Mouse (Mus musculus): Measurements from ENCODE around the gene Prr15l.

Prr15l gene

GRCm38 (mm10) chr11:96928088-96928487 lies at the start of gene Prr15l:
Prr15l (plus strand) TSS chr11:96928104.
- DNase-seq = no peak

- no peak for DNase-seq
Observed at GRCm38 (mm10) chr11:96878715-96879114, 49.2 kb upstream of the Prr15l start.

DNA sequence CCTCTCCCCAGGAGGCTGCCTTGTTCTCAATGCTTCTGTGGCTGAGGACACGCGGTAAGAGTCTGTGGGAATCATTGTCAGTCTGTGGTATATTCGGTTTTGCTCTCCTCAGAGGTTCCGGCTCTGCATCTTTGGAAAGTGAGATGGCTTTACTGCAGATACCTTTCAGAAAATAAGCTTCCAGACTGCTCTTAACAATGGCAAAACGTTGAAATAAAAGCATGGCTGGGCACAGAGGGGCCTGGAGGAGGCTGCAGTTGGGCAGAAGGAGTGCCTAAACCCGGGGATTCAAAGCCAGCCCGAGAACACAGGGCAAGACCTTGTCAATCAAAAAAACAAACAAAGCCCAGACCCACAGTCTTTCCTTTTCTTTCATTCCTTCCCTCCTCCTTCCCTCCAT lies 48.5 kb upstream of the Prr15l start:
- no peak for DNase-seq

DNA sequence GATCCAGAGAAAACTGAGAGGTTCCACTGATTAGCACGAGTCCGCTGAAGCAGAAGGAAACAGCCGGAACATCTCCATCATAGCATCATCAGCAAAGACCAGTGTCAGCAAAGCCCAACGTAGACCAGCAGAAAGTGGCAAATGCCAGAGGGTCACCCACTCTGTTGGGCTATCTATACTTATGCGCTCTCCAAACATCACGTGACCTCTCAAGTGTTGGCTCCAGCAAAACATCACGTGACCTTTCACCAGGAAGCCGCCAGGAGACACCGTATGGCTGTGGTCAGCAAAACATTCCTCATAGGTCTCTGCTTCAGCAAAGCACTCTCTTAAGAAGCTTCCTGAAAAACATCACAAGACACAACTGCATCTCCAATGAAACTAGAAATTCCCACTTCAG lies 47.6 kb upstream of the Prr15l start:
- peak; percentile 62 for DNase-seq

- no peak for DNase-seq
Observed at GRCm38 (mm10) chr11:96885901-96886340, 42.0 kb upstream of the Prr15l start.

GRCm38 (mm10) chr11:96886942-96887546 lies 40.9 kb upstream of the Prr15l start:
- no peak for DNase-seq

GRCm38 (mm10) chr11:96891784-96892527 lies 35.9 kb upstream of the Prr15l start:
- no peak for DNase-seq

DNA sequence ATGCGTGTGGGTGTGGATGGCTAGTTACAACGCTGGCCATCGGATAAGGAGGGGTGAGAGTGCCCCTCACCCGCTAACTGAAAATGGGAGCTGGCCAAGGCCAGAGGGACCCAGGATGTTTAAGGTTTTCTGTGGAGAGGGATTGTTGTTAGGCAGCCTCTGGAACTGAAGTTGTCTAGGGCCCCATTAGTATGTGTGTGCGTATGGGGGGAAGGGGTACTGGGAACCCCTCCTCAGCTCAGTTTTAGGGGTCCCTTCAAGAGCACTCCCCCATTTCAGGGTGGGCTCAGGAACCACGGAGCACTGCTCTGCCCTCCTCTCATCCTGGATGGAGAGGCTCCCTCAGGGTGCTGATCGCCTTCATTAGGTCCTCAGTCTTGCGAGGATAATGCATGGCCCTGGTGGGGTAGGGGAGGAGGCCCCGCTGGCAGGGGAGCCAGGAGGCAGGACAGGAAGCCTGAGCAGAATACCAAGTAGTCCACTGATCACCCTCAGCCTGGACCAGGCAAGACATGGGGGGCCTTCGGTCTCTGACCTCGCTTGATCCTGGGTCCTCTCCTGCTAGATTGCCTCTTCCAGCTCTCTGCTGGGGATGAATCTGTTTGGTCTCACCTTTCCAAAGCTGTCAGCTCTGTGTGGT lies 34.6 kb upstream of the Prr15l start:
- no peak for DNase-seq

DNA sequence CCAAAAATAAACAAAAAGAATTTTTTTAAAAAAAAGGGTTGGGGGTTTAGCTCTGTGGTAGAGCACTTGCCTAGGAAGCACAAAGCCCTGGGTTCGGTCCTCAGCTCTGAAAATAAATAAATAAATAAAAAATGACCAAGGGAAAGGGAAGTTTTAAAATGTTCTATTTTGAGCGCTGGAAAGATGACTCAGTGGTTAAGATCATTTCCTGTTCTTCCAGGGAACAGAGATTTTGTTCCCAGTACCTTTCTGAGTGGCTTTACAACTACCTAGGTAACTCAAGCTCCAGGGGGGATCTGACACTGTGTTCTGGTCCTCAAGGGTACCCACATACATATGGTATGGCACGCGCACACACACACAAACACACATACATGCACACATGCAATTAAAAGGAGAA lies 32.0 kb upstream of the Prr15l start:
- no peak for DNase-seq

GRCm38 (mm10) chr11:96899449-96900306 lies 28.2 kb upstream of the Prr15l start:
- no peak for DNase-seq

- no peak for DNase-seq
Observed at GRCm38 (mm10) chr11:96901332-96901731, 26.6 kb upstream of the Prr15l start.

GRCm38 (mm10) chr11:96902639-96903635 lies 25.0 kb upstream of the Prr15l start:
- no peak for DNase-seq

DNA sequence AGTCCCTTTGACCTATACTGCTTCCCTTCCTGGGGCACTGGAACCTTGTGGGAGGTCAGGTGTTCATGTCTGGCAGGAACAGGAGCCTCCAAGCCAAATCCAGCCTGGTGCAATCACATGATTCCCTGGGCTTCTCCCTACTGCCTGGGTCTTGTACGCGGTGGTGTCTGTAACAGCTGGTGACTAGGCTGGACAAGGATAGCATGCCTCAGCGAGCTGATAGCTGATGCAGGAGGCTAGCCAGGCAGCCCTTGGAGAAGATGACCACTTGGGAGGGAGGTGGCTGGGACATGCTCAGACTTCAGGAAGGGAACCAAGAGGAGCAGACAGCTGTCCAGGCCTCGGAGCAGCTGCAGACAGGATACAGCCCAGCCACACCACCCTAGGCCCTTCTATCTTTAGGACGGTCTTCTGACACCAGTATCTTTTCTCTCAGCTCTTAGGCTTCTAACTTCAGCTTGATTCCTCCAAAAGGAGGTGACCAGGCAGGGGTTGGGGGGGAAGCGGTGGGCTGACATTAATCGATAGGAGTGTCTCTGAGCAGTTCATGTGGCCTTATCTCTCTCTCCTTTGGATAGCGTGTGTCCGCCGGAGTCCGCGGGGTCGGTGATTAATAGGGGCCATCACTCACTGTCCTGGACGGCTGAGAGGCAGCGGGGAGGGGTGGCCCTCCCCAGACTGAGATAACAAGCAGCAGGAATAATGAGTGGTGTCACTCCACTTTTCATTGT lies 21.3 kb upstream of the Prr15l start:
- DNase-seq = peak; percentile 35

DNA sequence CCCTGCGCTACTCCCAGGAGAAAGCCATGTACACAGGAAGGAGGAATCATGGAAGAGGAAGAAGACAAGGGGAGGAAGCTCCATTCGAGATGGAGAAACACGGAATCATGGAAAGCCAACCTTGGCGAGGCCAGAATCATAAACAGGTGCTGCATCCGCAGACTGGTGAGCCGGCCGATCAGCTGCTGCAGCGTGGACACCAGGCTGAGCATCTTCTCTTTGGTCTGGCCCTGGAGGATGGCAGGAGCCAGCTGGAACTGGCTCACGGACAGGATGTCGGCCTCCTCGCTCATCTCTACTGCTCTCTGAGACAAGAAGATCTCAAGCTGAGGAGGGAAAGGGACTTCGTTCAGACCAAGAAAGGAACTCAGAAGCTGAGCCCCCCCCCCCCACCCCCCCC lies 19.3 kb upstream of the Prr15l start:
- DNase-seq = no peak

- DNase-seq = peak; percentile 88
Observed at GRCm38 (mm10) chr11:96910003-96910402, 17.9 kb upstream of the Prr15l start.

GRCm38 (mm10) chr11:96912682-96913081 lies 15.2 kb upstream of the Prr15l start:
- DNase-seq = no peak

GRCm38 (mm10) chr11:96916044-96916884 lies 11.6 kb upstream of the Prr15l start, which contains the start of gene Cdk5rap3:
Cdk5rap3 (minus strand) TSS chr11:96916496.
- DNase-seq = peak; percentile 100

GRCm38 (mm10) chr11:96916885-96917396 lies 11.0 kb upstream of the Prr15l start:
- DNase-seq = no peak

- no peak for DNase-seq
Observed at GRCm38 (mm10) chr11:96917415-96917814, 10.5 kb upstream of the Prr15l start.

DNA sequence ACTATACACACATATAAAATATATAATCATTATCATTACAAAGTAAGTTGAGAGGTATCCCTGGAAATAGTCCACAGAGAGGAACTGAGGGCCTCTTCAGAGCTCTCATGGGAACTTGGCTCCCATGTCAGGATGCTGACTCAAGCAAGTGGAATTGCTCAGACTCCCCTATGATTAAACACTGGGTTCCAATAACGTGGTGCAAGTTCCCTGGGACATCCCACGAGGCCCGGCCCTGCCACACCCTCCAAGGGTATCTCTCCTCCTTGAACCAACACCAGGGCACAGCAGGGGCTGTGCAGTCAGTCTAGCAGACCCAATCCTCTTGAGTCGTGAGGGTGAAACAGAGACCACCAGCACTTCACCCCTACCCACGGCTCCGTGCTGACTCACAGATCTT lies 8.9 kb upstream of the Prr15l start:
- DNase-seq = no peak
